Mouse (Mus musculus) olfactory bulb, adult 2 months (tissue): ENCODE results near the gene Tfcp2. TPM values are rescaled to one million over a fixed set of nuclear protein-coding genes. Genes with fewer than 3 reads are reported as not detected.

ENCODE experiments used
- H3K27ac ChIP-seq: fragments of 200-500 bp; 2 replicates; pipeline ENCODE4 v1.5.1; 2012; ENCODE audit warnings: low read depth, low read length; ENCODE audit not compliant: insufficient read depth
- H3K4me1 ChIP-seq: fragments of 200-500 bp; 2 replicates; pipeline ENCODE4 v1.6.1; 2012; ENCODE audit warnings: low read length; ENCODE audit not compliant: control insufficient read depth, insufficient read depth
- H3K4me3 ChIP-seq: fragments of 200-500 bp; 2 replicates; pipeline ENCODE4 v1.5.1; 2012; ENCODE audit warnings: mild to moderate bottlenecking, low read depth, low read length, moderate library complexity; ENCODE audit not compliant: insufficient read depth
- CTCF ChIP-seq: fragments of 200-500 bp; IDR thresholded peaks from 2 replicates; pipeline ENCODE4 v1.5.1; 2012; ENCODE audit warnings: low read depth, mild to moderate bottlenecking, low read length, moderate library complexity; ENCODE audit not compliant: insufficient read depth
- POLR2A ChIP-seq: fragments of 200-500 bp; IDR thresholded peaks from 2 replicates; pipeline ENCODE4 v1.6.1; 2012; ENCODE audit warnings: mild to moderate bottlenecking, low read depth, low read length, moderate library complexity; ENCODE audit not compliant: insufficient read depth
- WGBS: fragments of 180-500 bp; shearing (Covaris S2); methylation state at CpG from one replicate; pipeline ENCODE4 v1.1.7; 2018; 5-methylcytosine and 5-hydroxymethylcytosine counted together
- polyA plus RNA-seq: library from polyadenylated mRNA; stranded (reverse); fragments of >200 nt; gene quantifications from 2 replicates; pipeline ENCODE4 v1.2.4, GENCODE M21; 2012; ENCODE audit warnings: low replicate concordance; ENCODE audit not compliant: missing spikeins, insufficient read depth, insufficient read length

The Tfcp2 gene
- polyA plus RNA-seq, 1 experiment = not detected

- H3K4me1 ChIP-seq = no peaks in the 10 kb centered on the region
- H3K27ac ChIP-seq = no peak overlapping the region
- TF ChIP-seq POLR2A = no peak
- 71% methylated on average over 6 of the region's 6 CpGs for WGBS
- no peak overlapping the region for H3K4me3 ChIP-seq
Measured at GRCm38 (mm10) chr15:100588297-100588696, 36.5 kb upstream of the Tfcp2 start.

- Histone ChIP-seq H3K4me1 (peaks cover 4% of the 10 kb centered on the region; the same call in 1 of the 2 replicates), H3K4me3 (no peak overlapping the region), H3K27ac (no peak overlapping the region)
- 86% methylated on average over 4 of the region's 4 CpGs for WGBS
- TF ChIP-seq CTCF (no peak), POLR2A (no peak)
Measured at GRCm38 (mm10) chr15:100587166-100587565, 35.4 kb upstream of the Tfcp2 start.

GRCm38 (mm10) chr15:100585931-100586330, 34.1 kb upstream of the Tfcp2 start:
- H3K4me1 ChIP-seq = peaks cover 4% of the 10 kb centered on the region; the same call in 1 of the 2 replicates
- TF ChIP-seq POLR2A = no peak
- no peak for TF ChIP-seq CTCF
- WGBS = 94% methylated on average over 16 of the region's 16 CpGs
- H3K4me3 ChIP-seq = no peak overlapping the region
- H3K27ac ChIP-seq = no peak overlapping the region

GRCm38 (mm10) chr15:100580108-100580507, 28.3 kb upstream of the Tfcp2 start:
- TF ChIP-seq CTCF (no peak), POLR2A (no peak)
- no peak overlapping the region for H3K27ac ChIP-seq
- 92% methylated on average over 10 of the region's 10 CpGs for WGBS
- no peak overlapping the region for H3K4me3 ChIP-seq
- H3K4me1 ChIP-seq = peaks cover 6% of the 10 kb centered on the region; the same call in 1 of the 2 replicates

GRCm38 (mm10) chr15:100577972-100578371, 26.2 kb upstream of the Tfcp2 start:
- Histone ChIP-seq H3K4me3 (no peak overlapping the region), H3K4me1 (peaks cover 12% of the 10 kb centered on the region; the same call in 1 of the 2 replicates), H3K27ac (no peak overlapping the region)
- TF ChIP-seq CTCF = no peak
- TF ChIP-seq POLR2A = no peak
- WGBS = 87% methylated on average over 16 of the region's 16 CpGs

GRCm38 (mm10) chr15:100576810-100577209, 25.0 kb upstream of the Tfcp2 start:
- H3K4me3 ChIP-seq = no peak overlapping the region
- 82% methylated on average over 6 of the region's 6 CpGs for WGBS
- 0 out of 2 replicates have a peak, but pooled peaks cover 9% of the 10 kb centered on the region for H3K4me1 ChIP-seq
- TF ChIP-seq CTCF (no peak), POLR2A (no peak)
- H3K27ac ChIP-seq = no peak overlapping the region

- TF ChIP-seq CTCF (no peak), POLR2A (no peak)
- 87% methylated on average over 6 of the region's 6 CpGs for WGBS
- Histone ChIP-seq H3K4me1 (0 out of 2 replicates have a peak, but pooled peaks cover 9% of the 10 kb centered on the region), H3K4me3 (no peak overlapping the region), H3K27ac (no peak overlapping the region)
Measured at GRCm38 (mm10) chr15:100576392-100576791, 24.6 kb upstream of the Tfcp2 start.

GRCm38 (mm10) chr15:100575366-100575765, 23.6 kb upstream of the Tfcp2 start:
- TF ChIP-seq CTCF = no peak
- no peak for TF ChIP-seq POLR2A
- Histone ChIP-seq H3K27ac (no peak overlapping the region), H3K4me1 (0 out of 2 replicates have a peak, but pooled peaks cover 9% of the 10 kb centered on the region), H3K4me3 (no peak overlapping the region)
- 92% methylated on average over 12 of the region's 12 CpGs for WGBS

- TF ChIP-seq CTCF (no peak), POLR2A (no peak)
- WGBS = 63% methylated on average over 2 of the region's 2 CpGs
- Histone ChIP-seq H3K4me1 (0 out of 2 replicates have a peak, but pooled peaks cover 9% of the 10 kb centered on the region), H3K4me3 (no peak overlapping the region), H3K27ac (no peak overlapping the region)
Measured at GRCm38 (mm10) chr15:100574378-100574777, 22.6 kb upstream of the Tfcp2 start.

GRCm38 (mm10) chr15:100573946-100574345, 22.1 kb upstream of the Tfcp2 start:
- whole genome bisulfite sequencing = 47% methylated on average over 6 of the region's 6 CpGs
- no peak overlapping the region for H3K27ac ChIP-seq
- no peak overlapping the region for H3K4me3 ChIP-seq
- no peak for TF ChIP-seq POLR2A
- TF ChIP-seq CTCF = no peak
- H3K4me1 ChIP-seq = 0 out of 2 replicates have a peak, but pooled peaks cover 9% of the 10 kb centered on the region
